Mouse (Mus musculus) ovary, postnatal 10 days (tissue): ENCODE measurements around the gene Eaf1.
"Not testable (repeated sequence)": the region's sequence is repeated elsewhere in the genome, so short reads cannot be mapped to it uniquely, and the experiment has no call there.

Experiments
- DNase-seq: peaks from one replicate; pipeline ENCODE4 v3.0.0; 2022; ENCODE audit warnings: low spot score

Gene Eaf1

GRCm38 (mm10) chr14:31494349-31494974 lies at the start of gene Eaf1:
Gene Eaf1 (plus strand): TSS chr14:31494399.
- peak; percentile 10 for DNase-seq

- DNase-seq: no peak
Measured at GRCm38 (mm10) chr14:31448994-31449393, 45.2 kb upstream of the Eaf1 start.

- DNase-seq: not testable (repeated sequence)
Measured at GRCm38 (mm10) chr14:31453946-31454345, 40.3 kb upstream of the Eaf1 start.

GRCm38 (mm10) chr14:31454849-31455566 lies 39.2 kb upstream of the Eaf1 start:
- DNase-seq: no peak

GRCm38 (mm10) chr14:31456064-31456721 lies 38.0 kb upstream of the Eaf1 start:
- no peak for DNase-seq

- DNase-seq: no peak
Measured at GRCm38 (mm10) chr14:31458006-31458405, 36.2 kb upstream of the Eaf1 start.

GRCm38 (mm10) chr14:31462226-31462625 lies 32.0 kb upstream of the Eaf1 start:
- DNase-seq: not testable (repeated sequence)

- no peak for DNase-seq
Measured at GRCm38 (mm10) chr14:31462886-31463285, 31.3 kb upstream of the Eaf1 start.

- no peak for DNase-seq
Measured at GRCm38 (mm10) chr14:31464176-31464575, 30.0 kb upstream of the Eaf1 start.

- no peak for DNase-seq
Measured at GRCm38 (mm10) chr14:31469711-31470110, 24.5 kb upstream of the Eaf1 start.

- peak; percentile 44 for DNase-seq
Measured at GRCm38 (mm10) chr14:31472451-31473061, 21.6 kb upstream of the Eaf1 start.

GRCm38 (mm10) chr14:31473297-31473696 lies 20.9 kb upstream of the Eaf1 start:
- DNase-seq: no peak

GRCm38 (mm10) chr14:31482417-31482816 lies 11.8 kb upstream of the Eaf1 start:
- no peak for DNase-seq

GRCm38 (mm10) chr14:31486465-31486864 lies 7.7 kb upstream of the Eaf1 start:
- DNase-seq: no peak

- DNase-seq: no peak
Measured at GRCm38 (mm10) chr14:31488055-31488454, 6.1 kb upstream of the Eaf1 start.

GRCm38 (mm10) chr14:31493901-31494300 lies 298 bp upstream of the Eaf1 start:
- no peak for DNase-seq

GRCm38 (mm10) chr14:31494975-31495455 lies 816 bp downstream of the Eaf1 start, which contains the start of gene Mettl6:
Gene Mettl6 (minus strand): TSS chr14:31495040.
- DNase-seq: peak; percentile 76

GRCm38 (mm10) chr14:31495538-31495937 lies 1.3 kb downstream of the Eaf1 start:
- no peak for DNase-seq

- no peak for DNase-seq
Measured at GRCm38 (mm10) chr14:31496241-31496646, 2.0 kb downstream of the Eaf1 start.

- DNase-seq: no peak
Measured at GRCm38 (mm10) chr14:31499526-31499925, 5.3 kb downstream of the Eaf1 start.

- DNase-seq: no peak
Measured at GRCm38 (mm10) chr14:31503406-31503805, 9.2 kb downstream of the Eaf1 start.

- DNase-seq: no peak
Measured at GRCm38 (mm10) chr14:31506456-31506855, 12.3 kb downstream of the Eaf1 start.
